Mouse (Mus musculus) left cerebral cortex, adult 18-20 months (tissue): ENCODE data around the gene Mrps18b. TPM values are rescaled to one million over a fixed set of nuclear protein-coding genes. Genes with fewer than 3 reads are reported as not detected.

ENCODE experiments used
- DNase-seq, 2 experiments: peaks; one replicate each; pipeline ENCODE4 v3.0.0; 2021 to 2022; ENCODE audit warnings: low spot score in 2 of 2, mixed read lengths in 1 of 2
- total RNA-seq, 2 experiments: library from RNA; stranded (reverse); gene quantifications; 2 replicates each; pipeline ENCODE4 v1.2.3; 2021

The Mrps18b gene
- total RNA-seq, 2 experiments from 2014 or later: 39.9 to 41.3 TPM

DNA sequence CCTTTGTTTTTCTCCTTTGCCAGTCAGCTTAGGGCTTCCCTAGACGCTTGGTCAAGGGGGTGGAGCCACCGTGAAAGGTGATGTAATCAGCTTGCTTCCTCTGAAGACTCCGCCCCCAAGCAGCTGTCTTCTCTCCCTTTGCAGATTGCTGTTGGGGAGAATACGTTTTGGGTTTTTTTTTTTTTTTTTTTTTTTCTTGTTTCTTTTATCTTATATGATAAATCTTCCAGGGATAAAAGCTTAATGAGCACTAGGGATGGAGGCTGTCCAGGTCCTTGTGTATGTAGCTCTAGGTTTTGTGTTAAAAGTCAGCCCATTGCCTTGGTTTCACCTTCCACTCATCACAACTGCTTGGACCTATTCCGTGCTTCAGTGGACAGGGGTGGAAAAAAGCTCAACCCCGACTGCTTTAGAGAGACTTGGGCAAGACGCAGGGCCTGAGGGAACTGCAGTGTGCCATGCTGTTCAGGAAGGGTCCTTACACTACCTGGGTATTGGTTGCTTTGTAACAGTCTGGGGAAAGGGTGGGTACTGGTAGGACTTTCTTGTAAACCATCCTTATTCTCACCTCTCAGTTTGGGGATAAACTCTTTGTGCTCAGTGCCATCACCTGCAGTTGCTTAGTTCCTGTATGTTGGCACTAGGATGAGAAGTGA is 3.0 kb upstream of the Mrps18b start:
- peak; percentile 92 to 93 for DNase-seq

DNA sequence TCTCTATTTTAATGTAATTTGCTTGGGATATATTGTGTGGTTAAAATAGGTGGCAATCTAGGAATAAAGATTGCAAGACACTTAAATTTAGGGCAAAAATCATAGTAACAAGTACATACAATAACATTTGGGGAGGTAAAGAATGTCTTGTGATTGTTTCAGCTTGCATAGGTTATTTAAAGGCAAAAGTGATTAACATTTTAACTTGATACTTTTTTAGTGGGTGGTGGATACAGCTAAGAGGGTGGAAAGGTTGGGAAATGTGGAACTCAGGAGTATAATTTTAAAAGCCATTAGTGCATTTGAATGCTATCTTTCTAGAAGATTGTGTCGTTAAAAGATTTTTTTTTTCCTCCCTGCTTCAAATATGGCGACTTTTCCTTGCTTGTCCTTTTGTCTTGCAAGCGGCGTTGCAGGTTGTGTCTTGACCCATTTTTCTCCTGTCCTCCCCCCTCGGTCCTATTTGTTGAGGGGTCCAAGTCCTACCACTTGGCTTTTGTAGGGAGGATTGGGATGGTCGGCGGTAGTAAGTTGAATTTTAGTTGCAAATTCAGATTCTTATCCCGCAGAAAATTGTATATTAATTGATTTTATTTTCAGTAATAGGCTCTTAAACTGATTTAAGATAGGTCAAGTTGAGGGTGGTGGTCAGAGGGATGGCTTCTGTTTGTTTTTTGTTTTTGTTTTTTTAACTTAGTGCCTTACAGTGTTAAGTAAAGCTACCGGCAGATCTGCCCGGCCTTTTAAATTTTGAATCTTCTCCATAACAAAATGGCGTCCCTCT is 2.3 kb upstream of the Mrps18b start:
- no peak for DNase-seq

DNA sequence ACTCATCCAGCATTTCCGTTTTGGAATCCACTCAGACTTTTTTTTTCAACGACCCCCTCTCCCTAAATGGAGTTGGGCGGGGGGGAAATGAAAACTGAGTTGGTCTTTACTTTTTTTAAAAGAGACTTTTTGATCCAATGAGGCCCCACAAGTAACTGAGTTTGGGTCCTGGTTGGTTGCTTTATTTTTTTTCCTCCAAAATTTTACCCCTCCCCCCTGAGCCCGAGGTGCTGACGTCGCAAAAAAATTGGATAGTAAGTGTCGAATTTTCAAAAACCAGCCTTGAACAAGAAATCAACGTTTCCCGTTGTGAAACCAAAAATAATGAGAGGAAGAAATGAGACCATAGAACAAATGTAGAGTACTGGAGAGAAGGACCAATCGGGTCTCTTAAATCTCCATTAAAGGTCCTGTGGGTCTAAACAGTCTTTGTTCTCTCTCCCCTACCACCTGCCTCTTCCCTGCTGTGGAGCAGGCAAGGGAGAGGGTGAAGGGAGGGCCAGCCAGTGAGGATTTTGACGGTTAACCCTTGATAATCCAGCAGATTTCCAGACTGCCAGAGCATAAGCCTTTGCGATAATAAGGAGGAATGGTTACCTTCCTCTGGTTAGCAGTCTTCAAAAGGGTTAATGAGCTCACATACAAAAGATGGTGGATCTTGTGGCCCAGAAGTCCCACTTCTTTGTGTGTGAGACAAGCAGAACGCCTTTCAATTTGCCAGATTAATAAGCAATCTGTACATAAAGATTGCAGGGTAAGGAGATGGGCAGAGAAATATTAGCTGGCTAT is 1.5 kb upstream of the Mrps18b start:
- no peak for DNase-seq

DNA sequence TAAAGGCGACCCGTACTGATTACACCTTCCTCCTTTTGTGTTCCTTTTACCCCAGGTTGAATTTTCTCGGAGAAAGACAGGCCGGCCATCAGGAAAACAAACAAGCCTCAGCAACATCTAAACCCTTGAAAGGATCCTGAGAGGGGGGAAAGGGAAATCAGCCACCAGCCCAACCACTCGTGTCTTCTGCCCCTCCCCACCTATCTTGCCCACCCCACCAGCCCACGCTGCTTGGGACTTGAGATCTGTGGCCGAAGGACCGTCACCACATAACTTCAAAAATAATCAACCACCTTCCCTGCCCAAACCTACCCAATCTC is 914 bp upstream of the Mrps18b start:
- peak in 1 of 2 experiments; percentile 20 for DNase-seq

DNA sequence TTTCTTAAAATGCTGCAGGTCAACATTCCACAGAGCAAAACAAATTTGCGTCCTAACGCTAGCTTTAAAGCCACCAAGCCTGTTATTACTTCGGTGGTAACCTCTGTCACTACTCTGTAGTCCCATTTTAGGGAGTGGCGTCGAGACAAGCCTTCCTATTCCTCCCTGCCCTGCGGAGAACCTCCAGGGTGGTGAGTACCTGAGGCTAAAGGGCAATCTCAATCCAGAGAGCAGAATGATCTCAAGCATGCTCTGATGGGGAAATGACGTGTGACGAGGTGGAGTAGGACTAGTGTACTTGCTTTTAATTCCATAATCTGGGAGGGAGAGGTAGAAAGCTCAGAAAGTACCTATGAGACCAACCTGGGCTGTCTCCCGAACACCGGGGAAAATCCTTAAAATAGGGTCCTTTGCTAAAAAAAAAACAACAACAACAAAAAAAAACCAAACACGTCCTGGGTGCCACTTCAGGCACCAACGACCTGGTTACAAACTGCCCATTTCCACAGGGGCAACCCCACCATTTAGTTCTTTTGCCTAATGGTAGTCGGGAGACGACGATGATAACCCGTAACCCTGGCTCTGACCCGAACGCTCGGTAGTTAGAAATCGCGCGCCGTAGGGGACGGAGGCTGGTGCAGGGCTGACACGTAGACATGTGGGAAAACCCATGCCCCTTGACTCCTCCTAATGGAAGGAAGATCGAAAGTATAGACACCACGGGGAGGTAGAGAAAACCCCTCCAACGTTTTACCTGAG is 472 bp downstream of the Mrps18b start:
- DNase-seq: peak in 1 of 2 experiments; percentile 44

DNA sequence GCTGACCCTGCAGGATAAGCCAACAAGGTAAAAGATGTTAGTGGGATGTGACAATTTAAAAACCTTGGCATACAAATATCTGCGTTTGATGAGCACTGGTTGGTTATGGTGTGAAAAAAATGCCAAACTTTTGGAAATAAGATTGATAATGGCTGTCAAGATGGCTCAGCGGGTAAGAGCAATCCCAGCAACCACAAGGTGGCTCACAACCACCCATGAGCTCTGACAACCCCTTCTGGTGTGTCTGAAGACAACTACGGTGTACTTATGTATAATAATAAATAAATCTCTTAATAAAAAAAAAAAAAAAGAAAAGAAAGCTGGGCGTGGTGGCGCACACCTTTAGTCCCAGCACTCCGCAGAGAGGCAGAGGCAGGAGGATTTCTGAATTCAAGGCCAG is 1.2 kb downstream of the Mrps18b start:
- DNase-seq: no peak

DNA sequence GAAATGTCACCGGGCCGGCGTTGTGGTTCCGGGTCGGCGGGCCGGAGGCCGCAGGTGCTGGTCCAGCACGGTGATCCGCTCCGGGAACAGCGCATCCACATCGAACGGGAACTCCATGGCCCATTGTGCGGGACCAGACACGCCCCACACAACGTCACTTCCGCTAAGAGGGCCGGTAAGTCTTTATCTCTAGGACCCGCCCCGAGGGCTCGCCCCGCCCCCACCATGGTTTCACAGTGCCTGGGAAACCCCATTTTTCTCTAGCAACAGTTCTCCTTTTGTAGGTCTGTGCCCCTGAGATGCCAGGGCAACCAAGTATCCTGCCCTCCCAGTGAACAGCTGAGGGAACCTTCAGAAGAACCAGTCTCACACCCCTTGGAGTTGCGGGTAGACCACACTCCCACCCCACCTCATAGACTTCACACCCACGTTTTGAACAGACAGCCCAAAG is 6.2 kb downstream of the Mrps18b start, which contains the start of gene Atat1:
Atat1 (minus strand) TSS at position 157 of the 451 bp plus-strand sequence.
- DNase-seq: peak; percentile 93

DNA sequence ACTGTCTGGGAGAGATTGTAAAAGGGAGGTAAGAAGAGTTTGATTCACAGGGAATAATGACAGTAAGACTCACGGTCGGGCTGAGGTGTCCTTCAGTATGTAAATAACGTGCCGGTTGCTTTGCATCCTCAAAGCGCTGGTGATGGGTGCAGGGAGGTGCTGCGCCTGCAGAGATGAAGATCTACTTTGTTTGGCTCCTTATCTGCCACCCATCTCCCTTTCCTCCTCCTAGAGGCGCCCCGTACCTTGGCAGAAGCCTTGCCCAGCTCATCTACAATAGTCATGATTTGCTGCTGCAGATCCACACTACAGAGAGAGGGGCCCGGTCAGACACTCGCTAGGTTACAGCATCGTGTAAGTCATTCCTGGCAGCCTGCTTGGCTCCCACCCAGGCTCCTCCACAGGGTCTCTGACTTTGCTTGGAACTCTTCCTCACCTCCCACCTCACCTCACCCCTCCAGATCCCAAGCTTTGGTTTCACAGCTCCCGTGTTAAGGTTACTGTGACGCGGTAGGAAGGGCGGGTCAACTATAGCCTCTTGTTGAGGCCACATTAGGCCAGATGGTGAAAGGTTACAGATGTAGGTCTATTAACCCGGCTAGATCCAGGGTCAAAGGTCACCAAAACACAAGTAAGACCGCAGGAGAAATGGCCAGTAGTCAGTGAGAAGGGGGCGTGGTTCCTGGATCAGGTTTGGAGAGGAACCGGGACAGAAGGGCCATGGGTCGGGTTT is 6.8 kb downstream of the Mrps18b start:
- no peak for DNase-seq

DNA sequence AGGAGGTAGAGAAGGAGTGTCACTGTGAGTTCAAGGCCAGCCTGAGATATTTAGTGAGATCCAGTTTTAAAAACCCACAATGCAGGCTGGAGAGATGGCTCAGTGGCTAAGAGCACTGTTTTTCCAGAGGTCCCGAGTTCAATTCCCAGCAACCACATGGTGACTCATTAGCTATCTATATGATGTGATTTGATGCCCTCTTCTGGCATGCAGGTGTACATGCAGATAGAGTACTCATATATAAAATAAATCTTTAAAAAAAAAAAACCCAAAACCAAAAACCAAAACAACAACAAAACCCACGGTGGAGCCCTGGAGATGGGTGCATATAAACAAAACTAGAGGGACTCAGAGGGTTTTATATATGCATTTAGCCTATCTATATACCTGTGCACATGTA is 8.6 kb downstream of the Mrps18b start:
- DNase-seq: no peak

DNA sequence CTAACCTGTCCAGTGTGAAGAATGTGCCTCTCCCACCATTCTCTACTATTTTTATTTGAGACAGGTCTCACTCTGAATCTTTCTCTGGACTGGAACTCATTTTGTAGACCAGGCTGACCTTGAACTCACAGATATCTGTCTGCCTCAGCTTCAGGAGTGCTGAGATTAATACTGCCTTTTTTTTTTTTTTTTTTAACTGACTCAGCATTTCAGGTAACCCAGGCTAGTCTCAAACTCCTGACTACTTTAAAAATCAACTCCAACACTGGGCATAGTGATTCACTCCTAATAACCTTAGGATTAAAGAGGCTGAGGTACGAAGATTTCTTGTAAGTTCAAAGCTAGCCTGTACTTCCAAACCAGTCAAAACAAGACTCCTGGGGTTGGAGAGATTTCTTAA is 10.6 kb downstream of the Mrps18b start:
- no peak for DNase-seq

DNA sequence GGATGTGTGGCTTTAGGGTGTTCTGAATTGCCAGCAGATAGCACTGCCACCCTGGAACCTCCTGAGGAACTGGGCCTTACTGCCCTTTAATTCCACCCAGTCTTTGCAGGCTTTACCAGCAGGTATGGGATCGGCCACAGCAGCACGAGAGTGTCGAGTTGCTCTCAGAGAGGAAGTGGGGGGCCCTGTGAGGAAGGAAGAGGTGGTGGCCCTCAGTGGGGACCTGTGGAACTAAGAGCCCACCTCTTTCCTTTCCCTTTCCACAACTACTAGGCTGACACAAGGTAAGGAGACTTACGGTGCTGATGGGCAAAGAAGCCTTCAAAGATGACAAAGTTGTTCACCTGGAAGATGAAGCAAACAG is 12.2 kb downstream of the Mrps18b start:
- no peak for DNase-seq

DNA sequence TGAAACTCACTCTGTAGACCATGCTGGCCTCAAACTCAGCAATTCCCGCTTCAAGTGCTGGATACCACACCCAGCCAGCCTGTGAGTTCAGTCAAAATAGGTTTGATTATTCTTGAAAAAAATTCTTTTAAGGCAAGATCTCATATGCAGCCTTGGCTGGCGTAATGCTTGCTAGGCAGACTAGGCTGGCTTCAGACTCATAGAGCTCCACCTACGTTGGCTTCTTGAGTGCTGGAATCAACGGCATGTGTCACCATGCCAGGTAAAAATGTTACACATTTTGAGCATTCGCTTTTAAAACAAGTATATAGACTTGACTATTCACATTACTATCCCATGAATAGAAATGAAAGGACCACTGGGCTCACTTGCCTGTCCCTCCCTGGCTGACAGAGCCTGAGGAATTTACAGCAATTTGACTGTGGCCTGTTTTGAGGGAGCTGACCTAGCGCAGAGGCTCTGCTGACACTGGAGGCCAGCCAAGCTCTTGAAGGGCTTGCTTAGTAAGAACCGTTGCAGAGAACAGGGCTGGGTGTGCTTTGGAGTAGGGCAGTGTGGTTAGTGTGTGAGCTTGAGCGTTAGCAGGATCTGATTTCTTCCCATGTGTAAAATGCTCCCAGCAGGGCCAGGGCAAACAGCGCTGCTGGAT is 12.7 kb downstream of the Mrps18b start:
- DNase-seq: no peak

DNA sequence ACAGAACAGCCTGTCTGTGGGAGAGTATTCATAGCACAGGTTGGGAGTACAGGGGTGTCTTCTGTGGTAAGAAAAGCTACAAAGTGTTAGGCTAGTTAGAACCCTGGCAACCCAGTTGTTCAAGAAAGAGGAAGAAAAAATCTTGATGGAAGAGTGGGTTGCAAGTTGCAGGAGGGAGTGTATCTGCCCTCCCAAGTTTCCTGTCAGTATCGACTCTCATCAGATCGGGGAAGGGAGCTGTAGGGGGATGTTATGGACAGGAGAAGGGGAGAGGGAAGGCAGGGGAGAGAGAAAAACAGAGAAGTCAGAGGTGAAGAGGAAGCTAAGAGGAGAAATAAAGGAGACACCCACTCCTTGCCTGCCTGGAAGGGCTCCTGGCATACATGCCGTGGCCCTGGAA is 15.6 kb downstream of the Mrps18b start:
- DNase-seq: no peak

DNA sequence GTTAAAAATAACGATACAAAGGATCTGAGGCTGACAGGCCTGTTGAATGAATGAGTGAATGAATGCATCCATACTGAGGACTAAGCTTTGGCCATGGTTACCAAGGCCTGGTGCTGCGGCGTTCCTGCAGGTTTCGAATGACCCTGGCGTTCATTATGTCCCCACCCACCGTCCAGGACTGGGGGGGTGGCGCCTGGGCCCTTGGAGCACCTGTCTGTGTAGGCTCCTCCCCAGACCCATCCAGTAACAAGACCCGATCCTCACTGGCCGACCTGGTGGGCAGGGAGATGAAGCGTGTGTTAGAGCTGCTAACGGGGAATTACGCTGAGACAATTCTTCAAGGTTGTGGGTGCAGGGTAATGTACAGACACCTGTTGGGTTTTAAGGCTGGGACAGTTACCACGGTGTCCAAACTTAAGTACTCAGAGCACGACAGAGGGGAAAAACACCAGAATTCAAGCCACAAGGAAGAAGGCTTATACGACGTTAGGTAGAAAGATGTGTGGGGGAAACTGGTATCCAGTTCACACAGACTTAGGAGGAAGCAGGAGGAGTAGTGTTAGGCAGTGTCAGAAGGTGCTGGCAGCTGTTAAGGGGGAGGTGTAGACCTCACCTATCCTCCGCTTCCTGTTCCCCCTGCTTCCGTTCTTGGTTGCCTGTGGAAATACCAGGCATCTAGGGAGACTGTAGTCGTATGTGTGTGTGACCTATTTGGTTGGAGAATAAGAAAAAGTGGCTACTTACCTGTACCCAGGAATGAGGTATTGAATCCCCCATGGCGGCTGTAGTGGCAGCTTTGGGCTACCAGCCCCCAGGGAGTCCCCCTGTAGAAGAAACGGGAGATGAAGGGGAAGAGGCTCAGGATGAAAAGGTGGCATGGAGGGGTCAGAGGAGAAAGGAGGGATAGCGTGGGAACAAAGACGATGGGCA is 18.3 kb downstream of the Mrps18b start:
- DNase-seq: no peak

DNA sequence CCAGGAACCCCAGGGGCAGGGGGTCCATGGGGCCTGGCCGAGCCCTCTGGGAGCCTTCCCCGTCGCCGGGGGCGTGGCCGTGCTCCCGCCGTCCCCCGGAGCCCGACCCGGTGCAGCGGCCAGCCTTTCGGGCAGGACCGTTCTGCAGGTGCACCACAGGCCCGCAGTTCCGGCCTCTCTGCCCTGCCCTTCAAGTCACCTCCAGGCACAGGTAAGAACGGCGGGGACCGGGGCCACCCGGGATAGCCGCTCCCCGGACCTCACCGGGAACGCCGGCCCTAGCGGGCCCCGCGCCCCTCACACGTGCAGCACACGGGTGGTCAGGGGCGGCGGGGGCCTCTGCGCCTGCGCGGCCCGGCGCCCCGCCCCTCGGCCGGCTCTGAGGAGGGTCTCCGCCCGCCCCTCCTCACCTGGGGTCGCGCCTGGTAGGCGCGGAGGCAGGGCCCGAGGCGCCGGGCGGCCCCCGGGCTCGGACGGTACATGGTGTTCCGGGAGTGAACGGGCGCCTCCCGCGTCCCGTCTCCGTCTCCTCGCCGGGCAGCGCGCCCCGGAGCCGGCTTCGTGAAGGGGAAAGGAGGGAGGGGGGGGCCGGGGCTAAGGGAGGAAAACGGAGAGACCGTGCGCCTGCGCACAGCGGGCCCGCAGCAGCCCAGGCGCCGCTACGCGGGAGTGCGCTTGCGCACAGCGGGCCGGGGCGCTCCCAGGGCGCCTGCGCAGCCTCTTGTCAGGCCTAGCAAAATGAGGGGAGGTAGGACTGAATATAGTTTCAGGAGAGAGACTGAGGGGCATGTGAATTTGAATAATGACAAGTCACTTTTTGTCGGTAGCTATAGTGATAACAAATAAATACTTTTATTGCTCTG is 19.2 kb downstream of the Mrps18b start, which contains the start of gene 2310061I04Rik:
2310061I04Rik (minus strand) TSS at position 651 of the 863 bp plus-strand sequence.
- DNase-seq: peak; percentile 85 to 94

DNA sequence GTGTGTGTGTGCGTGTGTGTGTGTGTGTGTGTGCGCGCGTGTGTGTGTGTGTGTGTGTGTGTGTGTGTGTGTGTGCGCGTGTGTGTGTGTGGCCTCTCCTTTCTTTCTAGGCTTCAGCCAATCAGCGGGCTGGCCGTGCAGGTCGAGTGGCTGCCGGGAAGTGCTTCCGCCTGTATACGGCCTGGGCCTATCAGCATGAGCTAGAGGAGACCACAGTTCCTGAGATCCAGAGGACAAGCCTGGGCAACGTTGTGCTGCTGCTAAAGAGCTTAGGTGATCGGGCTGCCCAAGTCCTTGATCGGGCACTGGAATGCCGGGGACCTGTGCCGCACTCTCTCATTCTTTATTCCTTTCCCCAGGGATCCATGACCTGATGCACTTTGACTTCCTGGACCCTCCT is 28.5 kb downstream of the Mrps18b start:
- DNase-seq: no peak

DNA sequence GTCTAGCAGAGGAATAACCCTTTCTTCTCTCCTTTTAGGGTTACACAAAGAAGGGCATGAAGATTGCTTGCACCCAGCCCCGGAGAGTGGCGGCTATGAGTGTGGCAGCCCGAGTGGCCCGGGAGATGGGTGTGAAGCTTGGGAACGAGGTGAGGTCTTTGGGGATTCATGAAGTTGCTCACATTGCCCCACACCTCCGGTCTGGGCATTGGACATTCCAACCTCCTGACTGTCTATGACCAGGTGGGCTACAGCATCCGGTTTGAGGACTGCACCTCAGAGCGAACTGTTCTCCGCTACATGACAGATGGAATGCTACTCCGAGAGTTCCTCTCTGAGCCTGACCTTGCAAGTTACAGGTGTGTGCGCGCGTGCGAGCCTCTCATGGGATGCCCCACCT is 32.4 kb downstream of the Mrps18b start:
- no peak for DNase-seq

DNA sequence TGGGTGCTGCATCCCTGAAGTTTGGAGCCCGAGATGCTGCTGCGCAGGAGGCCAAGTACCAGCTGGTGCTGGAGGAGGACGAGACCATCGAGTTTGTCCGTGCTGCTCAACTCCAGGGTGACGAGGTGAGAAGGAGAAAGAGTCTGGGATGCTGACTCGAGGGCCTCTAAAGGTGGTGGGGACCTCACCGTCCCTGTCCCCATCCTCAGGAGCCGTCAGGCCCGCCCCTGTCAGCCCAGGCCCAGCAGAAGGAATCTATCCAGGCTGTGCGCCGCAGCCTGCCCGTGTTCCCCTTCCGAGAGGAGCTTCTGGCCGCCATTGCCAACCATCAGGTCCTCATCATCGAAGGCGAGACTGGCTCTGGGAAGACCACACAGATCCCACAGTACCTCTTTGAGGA is 33.3 kb downstream of the Mrps18b start:
- DNase-seq: no peak
